Mouse (Mus musculus): ENCODE results near the gene Smg1.

DNA sequence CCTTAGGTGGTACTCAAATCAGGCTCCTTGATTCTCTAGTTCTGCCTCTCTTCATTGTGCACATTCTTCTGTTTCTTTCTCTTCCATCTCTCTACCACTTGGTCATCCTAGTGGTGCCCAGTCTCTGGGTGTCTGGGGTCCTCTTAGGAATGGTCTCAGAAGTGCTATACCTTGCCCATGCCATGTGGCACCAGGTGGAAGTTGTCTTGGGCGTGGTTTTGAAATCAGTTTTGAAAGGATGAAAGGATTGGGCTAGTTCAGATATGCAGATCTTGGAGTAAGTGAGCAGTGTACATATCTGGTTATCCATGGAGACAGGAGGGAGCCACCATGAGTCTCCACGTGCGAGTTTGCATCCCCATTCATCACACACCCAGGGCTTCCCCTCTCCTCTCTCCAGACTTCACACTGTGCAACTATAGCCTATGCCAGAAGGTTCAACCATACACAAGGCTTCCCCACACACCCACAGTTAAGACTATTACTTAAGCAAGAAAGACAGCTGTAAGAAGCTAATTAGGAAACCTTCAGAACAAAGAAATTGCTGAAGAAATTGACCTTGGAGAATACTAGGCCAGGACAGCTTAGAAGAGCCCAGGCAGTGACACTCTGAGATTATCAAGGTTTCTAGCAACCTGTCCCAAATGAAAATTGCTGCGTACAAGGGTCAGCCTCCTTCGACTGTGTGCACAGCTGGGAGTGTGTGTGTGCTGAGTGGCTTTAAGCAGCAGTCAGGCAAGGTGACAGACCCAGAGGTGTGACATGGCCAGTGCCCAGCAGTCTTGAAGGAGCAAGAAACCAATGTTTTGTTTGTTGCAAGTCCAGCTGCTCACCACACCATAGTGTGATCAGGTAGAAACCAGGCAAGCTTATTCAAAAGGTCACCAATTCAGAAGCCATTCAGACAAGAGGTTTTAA lies 139.7 kb downstream of the Smg1 start:
- TF ChIP-seq CTCF (IDR thresholded peaks at IDR 0.05; ENCODE audit: insufficient read depth, low read length) = no peak
- TF ChIP-seq POLR2A (IDR thresholded peaks at IDR 0.05; ENCODE audit: borderline replicate concordance, extremely low read depth, low read depth, low read length) = no peak
